Mouse (Mus musculus): ENCODE results near the gene Chmp4b. TPM values are rescaled to one million over a fixed set of nuclear protein-coding genes. Genes with fewer than 3 reads are reported as not detected.

Gene Chmp4b
- polyA plus RNA-seq, 1 experiment: 356 TPM

DNA sequence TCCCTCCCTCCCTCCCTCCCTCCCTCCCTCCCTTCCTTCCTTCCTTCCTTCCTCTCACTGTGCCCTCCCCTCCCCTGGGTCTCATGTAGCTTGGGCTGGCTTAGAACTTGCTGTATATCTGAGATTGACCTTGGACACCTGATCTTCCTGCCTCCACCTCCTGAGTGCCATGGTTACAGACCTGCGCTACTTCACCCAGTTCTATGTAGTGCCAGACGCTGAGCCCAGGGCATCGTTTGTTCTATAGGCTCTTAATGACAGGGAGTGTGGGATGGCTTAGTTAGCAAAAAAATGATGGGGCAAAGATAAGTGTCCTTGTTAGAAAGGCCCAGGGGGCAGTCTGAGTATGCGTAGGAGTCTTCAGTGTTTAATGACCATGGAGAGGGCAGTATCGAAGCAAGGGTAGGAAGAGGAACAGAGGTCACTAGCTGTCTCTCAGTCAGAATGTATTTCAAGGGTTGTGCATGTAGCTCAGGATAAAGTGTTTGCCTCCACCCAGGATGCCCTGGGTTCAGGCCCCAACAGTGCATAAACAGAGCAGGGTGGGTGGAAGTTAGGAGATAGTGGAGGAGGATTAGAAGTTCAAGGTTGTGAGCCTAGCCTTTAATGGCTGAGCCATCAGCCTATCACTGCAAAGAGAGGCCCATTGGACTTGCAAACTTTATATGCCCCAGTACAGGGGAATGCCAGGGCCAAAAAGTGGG is 18.3 kb upstream of the Chmp4b start:
- TF ChIP-seq POLR2A (IDR thresholded peaks at IDR 0.05; ENCODE audit: borderline replicate concordance, insufficient read depth, low read length) (no peak), CTCF (IDR thresholded peaks at IDR 0.05; ENCODE audit: borderline replicate concordance, insufficient read depth, low read depth, low read length) (no peak)
- WGBS: 87% methylated on average over 5 of the region's 5 CpGs

DNA sequence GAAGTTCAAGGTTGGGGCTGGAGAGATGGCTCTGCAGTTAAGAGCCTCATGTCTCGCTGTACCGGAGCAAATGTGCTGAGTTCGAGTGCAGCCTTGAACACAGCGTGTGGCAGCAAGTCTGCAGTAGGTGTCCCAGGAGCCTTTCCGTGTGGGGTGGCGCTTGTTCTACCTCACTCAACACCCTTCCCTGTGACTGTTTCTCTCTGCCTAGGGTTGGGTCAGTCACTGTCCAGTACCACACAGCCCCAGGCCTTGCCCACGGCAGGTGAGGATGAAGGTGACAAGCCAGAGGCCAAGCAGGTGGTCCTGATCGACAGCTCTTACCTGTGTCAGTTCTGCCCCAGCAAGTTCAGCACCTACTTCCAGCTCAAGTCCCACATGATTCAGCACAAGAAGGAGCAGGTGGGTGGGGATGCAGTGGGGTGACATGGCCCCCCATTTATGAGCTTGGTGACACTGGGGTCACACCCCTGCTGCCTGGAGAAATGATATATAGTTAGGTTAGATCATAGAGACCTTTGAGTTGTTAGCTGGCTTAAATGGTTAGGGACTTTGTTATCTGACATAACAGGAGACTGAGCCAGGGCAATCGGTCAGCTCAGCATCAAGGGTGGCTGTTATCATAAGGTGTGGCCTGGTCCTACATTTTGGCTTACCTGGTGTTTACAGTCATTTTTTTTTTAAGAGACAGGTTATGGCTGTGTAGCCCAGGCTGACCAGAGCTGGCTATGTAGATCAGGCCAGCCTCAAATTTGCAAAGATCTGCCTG is 17.4 kb upstream of the Chmp4b start:
- DNase-seq: no peak
- WGBS: 97% methylated on average over 9 of the region's 9 CpGs
- Histone ChIP-seq H3K27me3 (ENCODE audit: control insufficient read depth, insufficient read depth, low read length) (no peaks in the 10 kb centered on the region), H3K4me1 (ENCODE audit: control insufficient read depth, insufficient read depth, low read length) (no peaks in the 10 kb centered on the region; the same call in 1 of the 2 replicates), H3K27ac (ENCODE audit: insufficient read depth, low read length) (no peak overlapping the region), H3K4me3 (replicated peaks; ENCODE audit: insufficient read depth, low read depth, low read length) (no peak overlapping the region)
- no peak for TF ChIP-seq CTCF (IDR thresholded peaks at IDR 0.05; ENCODE audit: borderline replicate concordance, insufficient read depth, low read depth, low read length)
- no peak for TF ChIP-seq POLR2A (IDR thresholded peaks at IDR 0.05; ENCODE audit: borderline replicate concordance, insufficient read depth, low read length)

More for the DNA sequence above, 18.3 kb upstream of the Chmp4b start:
- no peak overlapping the region for H3K27ac ChIP-seq (ENCODE audit: insufficient read depth, low read length)
- no peaks in the 10 kb centered on the region; the same call in 1 of the 2 replicates for H3K4me1 ChIP-seq (ENCODE audit: control insufficient read depth, insufficient read depth, low read length)
- H3K4me3 ChIP-seq (replicated peaks; ENCODE audit: insufficient read depth, low read depth, low read length): no peak overlapping the region
- no peaks in the 10 kb centered on the region for H3K27me3 ChIP-seq (ENCODE audit: control insufficient read depth, insufficient read depth, low read length)
- no peak for DNase-seq

DNA sequence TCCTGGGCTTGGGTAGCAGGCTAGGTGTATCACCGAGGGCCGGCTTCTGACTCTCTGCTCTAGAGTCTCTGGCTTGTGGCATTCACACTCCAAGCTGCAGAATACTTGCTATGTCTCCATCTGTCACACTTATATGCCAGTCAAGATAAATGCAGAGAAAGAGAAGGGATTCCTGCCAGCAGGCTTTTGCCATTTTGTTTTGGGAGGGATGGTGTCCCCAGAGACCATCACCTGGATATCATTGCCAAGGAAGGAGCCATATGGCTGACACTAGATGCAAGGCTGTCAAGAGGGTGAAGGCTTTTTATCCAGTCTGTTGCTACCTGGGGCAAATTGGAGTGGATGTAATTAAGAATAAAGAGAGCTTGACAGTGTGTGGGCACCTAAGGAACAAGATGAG is 15.7 kb upstream of the Chmp4b start:
- WGBS: 8% methylated on average over 2 of the region's 2 CpGs
- no peak overlapping the region for H3K4me3 ChIP-seq (replicated peaks; ENCODE audit: insufficient read depth, low read depth, low read length)
- TF ChIP-seq POLR2A (IDR thresholded peaks at IDR 0.05; ENCODE audit: borderline replicate concordance, insufficient read depth, low read length) (no peak), CTCF (IDR thresholded peaks at IDR 0.05; ENCODE audit: borderline replicate concordance, insufficient read depth, low read depth, low read length) (no peak)
- peak in 1 of 2 experiments; percentile 59 for DNase-seq
- H3K27me3 ChIP-seq (ENCODE audit: control insufficient read depth, insufficient read depth, low read length): no peaks in the 10 kb centered on the region
- no peak overlapping the region for H3K27ac ChIP-seq (ENCODE audit: insufficient read depth, low read length)
- H3K4me1 ChIP-seq (ENCODE audit: control insufficient read depth, insufficient read depth, low read length): no peaks in the 10 kb centered on the region; the same call in 1 of the 2 replicates

GRCm38 (mm10) chr2:154638521-154638920 is 13.0 kb upstream of the Chmp4b start:
- no peaks in the 10 kb centered on the region; the same call in 1 of the 2 replicates for H3K4me1 ChIP-seq (ENCODE audit: control insufficient read depth, insufficient read depth, low read length)
- no peaks in the 10 kb centered on the region for H3K27me3 ChIP-seq (ENCODE audit: control insufficient read depth, insufficient read depth, low read length)
- TF ChIP-seq POLR2A (IDR thresholded peaks at IDR 0.05; ENCODE audit: borderline replicate concordance, insufficient read depth, low read length): no peak
- TF ChIP-seq CTCF (IDR thresholded peaks at IDR 0.05; ENCODE audit: borderline replicate concordance, insufficient read depth, low read depth, low read length): no peak
- no peak overlapping the region for H3K27ac ChIP-seq (ENCODE audit: insufficient read depth, low read length)
- no peak overlapping the region for H3K4me3 ChIP-seq (replicated peaks; ENCODE audit: insufficient read depth, low read depth, low read length)
- DNase-seq: no peak
- 95% methylated on average over 3 of the region's 3 CpGs for WGBS

DNA sequence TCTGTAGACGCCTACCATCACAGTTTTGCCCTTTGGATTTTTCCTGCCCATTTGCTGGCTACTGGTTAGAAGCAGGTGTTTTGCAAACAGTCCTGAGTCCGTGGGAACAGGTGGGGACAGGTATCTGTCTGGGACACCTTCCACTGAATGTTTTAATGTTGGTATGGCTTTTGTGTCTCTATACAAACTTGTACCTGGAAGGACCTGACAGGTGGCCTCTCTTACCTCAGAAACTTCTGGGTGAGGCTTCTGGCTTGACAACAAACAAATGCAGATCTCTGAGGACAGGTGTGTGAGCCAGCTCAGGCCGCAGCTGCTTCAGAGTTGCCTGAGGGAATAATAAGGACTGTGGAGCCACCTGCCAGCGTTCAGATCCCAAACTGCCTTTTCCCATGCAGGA is 12.4 kb upstream of the Chmp4b start:
- 92% methylated on average over 4 of the region's 4 CpGs for WGBS
- Histone ChIP-seq H3K27me3 (ENCODE audit: control insufficient read depth, insufficient read depth, low read length) (no peaks in the 10 kb centered on the region), H3K27ac (ENCODE audit: insufficient read depth, low read length) (no peak overlapping the region), H3K4me1 (ENCODE audit: control insufficient read depth, insufficient read depth, low read length) (no peaks in the 10 kb centered on the region; the same call in 1 of the 2 replicates), H3K4me3 (replicated peaks; ENCODE audit: insufficient read depth, low read depth, low read length) (no peak overlapping the region)
- DNase-seq: no peak
- no peak for TF ChIP-seq CTCF (IDR thresholded peaks at IDR 0.05; ENCODE audit: borderline replicate concordance, insufficient read depth, low read depth, low read length)

DNA sequence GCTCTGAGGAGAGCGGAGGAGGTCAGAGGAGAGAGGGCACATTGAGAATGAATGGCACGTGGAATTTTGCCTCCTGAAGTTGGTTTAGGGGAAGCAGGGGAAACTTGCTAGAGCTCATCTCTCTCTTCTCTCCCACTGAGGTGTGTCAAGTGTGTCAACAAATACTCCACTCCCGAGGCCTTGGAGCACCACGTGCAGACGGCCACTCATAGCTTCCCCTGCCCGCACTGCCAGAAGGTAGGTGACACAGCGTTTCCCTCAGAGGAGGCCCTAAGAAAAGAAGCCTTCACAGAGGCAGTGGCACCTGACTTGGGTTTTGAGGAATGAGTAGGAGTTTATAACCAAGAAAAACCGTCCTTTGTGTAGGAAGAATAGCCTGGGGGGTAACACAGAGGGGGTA is 10.3 kb upstream of the Chmp4b start:
- Histone ChIP-seq H3K27me3 (ENCODE audit: control insufficient read depth, insufficient read depth, low read length) (no peaks in the 10 kb centered on the region), H3K27ac (ENCODE audit: insufficient read depth, low read length) (no peak overlapping the region), H3K4me1 (ENCODE audit: control insufficient read depth, insufficient read depth, low read length) (no peaks in the 10 kb centered on the region), H3K4me3 (replicated peaks; ENCODE audit: insufficient read depth, low read depth, low read length) (no peak overlapping the region)
- TF ChIP-seq CTCF (IDR thresholded peaks at IDR 0.05; ENCODE audit: borderline replicate concordance, insufficient read depth, low read depth, low read length) (no peak), POLR2A (IDR thresholded peaks at IDR 0.05; ENCODE audit: borderline replicate concordance, insufficient read depth, low read length) (no peak)
- 84% methylated on average over 8 of the region's 8 CpGs for WGBS
- no peak for DNase-seq

GRCm38 (mm10) chr2:154642005-154642459 is 9.5 kb upstream of the Chmp4b start:
- no peak overlapping the region for H3K27ac ChIP-seq (ENCODE audit: insufficient read depth, low read length)
- no peak overlapping the region for H3K4me3 ChIP-seq (replicated peaks; ENCODE audit: insufficient read depth, low read depth, low read length)
- DNase-seq: no peak
- TF ChIP-seq CTCF (IDR thresholded peaks at IDR 0.05; ENCODE audit: borderline replicate concordance, insufficient read depth, low read depth, low read length): no peak
- 97% methylated on average over 9 of the region's 9 CpGs for WGBS
- H3K27me3 ChIP-seq (ENCODE audit: control insufficient read depth, insufficient read depth, low read length): no peaks in the 10 kb centered on the region
- H3K4me1 ChIP-seq (ENCODE audit: control insufficient read depth, insufficient read depth, low read length): no peaks in the 10 kb centered on the region
